11 mouse cellular contexts compared by ENCODE assay signal in the genomic region with DNA sequence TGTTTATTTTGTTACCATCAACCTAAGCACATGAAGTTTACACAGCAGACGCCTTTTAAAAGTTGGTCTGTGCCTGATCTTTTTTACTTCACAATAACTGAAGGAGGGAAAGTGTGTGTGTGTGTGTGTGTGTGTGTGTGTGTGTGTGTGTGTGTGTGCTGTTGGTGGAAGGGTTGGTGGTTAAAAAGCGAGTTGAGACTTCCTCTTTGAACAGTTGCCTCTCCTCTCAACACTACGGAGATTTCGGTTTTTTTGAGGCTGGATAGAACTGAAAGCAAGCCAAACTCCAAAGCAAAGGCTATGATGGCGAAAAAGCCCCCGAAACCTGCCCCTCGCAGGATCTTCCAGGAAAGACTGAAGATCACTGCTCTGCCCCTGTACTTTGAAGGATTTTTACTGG. TPM values are rescaled to one million over a fixed set of nuclear protein-coding genes. Genes with fewer than 3 reads are reported as not detected.
DNase-seq lines count a peak whose midpoint lies in the region; ATAC-seq and TF ChIP-seq lines count a peak whose summit lies in the region.
"Had no signal": no experiment of that assay in that cellular context is flagged by ENCODE, and none has a peak within 500 bp of the region (broad histone marks: within the 10 kb centered on the region; RNA-seq: fewer than 3 reads in every experiment).

A gene (plus strand): TSS at position 209 of the 400 bp plus-strand sequence.

- H3K9ac ChIP-seq in liver, postnatal 0 days (replicated peaks), result peak within 1 kb of the TSS; percentile 52

- TF ChIP-seq EP300 in liver, postnatal 0 days (IDR thresholded peaks at IDR 0.05; ENCODE audit: low read depth), result no peak

- H3K27me3 ChIP-seq in liver, postnatal 0 days (ENCODE audit: insufficient read depth, low read length), result no peaks in the 10 kb centered on the region

- H3K4me2 ChIP-seq in liver, postnatal 0 days (ENCODE audit: low read depth, low read length), result peak within 1 kb of the TSS; percentile 66

- H3K36me3 ChIP-seq in liver, postnatal 0 days (replicated peaks; ENCODE audit: insufficient read depth, low read length), result no peaks in the 10 kb centered on the region

- no peaks in the 10 kb centered on the region for H3K9me3 ChIP-seq in liver, postnatal 0 days (ENCODE audit: low read length)

- no peak for TF ChIP-seq CTCF in gastrocnemius, adult 2 months (IDR thresholded peaks at IDR 0.05)
- TF ChIP-seq CTCF in liver, postnatal 0 days (IDR thresholded peaks at IDR 0.05; ENCODE audit: low read depth), result no peak

- H3K27ac ChIP-seq in gastrocnemius, adult 2 months, result no peak within 1 kb of the TSS
- H3K27ac ChIP-seq in liver, postnatal 0 days (ENCODE audit: low read depth), result peak within 1 kb of the TSS; percentile 77

- WGBS in liver, postnatal 0 days (ENCODE audit: insufficient replicate concordance), result 23% methylated on average over 7 of the region's 7 CpGs

- no peak for DNase-seq in gastrocnemius, adult 2 months
- no peak for DNase-seq in gastrocnemius, postnatal 10 days
- DNase-seq in T-cell, adult 2 months (ENCODE audit: low spot score), result peak; percentile 76
- DNase-seq in liver, postnatal 0 days, result peak; percentile 41
- peak; percentile 37 to 67 for DNase-seq in spleen, postnatal 4 days (ENCODE audit: low spot score in 2 of 2)
- DNase-seq in layer of hippocampus, adult 18-20 months (ENCODE audit: low spot score in 2 of 2), result no peak
- DNase-seq in testis, postnatal 14 days (ENCODE audit: low spot score), result no peak
- DNase-seq in right cerebral cortex, postnatal 10 days (ENCODE audit: low spot score in 2 of 2), result no peak
- DNase-seq: layer of hippocampus, postnatal 36 days; right cerebral cortex, postnatal 4 days had no signal

- intact Hi-C loops in gastrocnemius, adult 2 months (cut with DNase I), result no loop called here

- peaks cover 15% of the 10 kb centered on the region for H3K4me1 ChIP-seq in liver, postnatal 0 days (ENCODE audit: insufficient read depth)

- ATAC-seq in liver, postnatal 0 days, result peak; percentile 26
- ATAC-seq: intestine, embryonic 16.5 days had no signal

- peak within 1 kb of the TSS; percentile 35 for H3K4me3 ChIP-seq in gastrocnemius, adult 2 months
- peak within 1 kb of the TSS; percentile 45 for H3K4me3 ChIP-seq in liver, postnatal 0 days (ENCODE audit: low read depth, low read length)

RNA-seq across cellular contexts. Expression of the gene that starts here (rescaled TPM):
- under 1 TPM in 1 of 2 experiments, not detected in 1; 0.18 TPM for total RNA-seq in gastrocnemius, adult 2 months (2021)
- under 1 TPM; 0.20 to 0.26 TPM for total RNA-seq in gastrocnemius, postnatal 10 days (2021)
- polyA plus RNA-seq in liver, postnatal 0 days (2015; fragmentation: Nextera tagmentation; extraction: Ambion mirVana), result 3.9 and 4.1 TPM in 2 replicates
- total RNA-seq in layer of hippocampus, adult 18-20 months (2021), result under 1 TPM in 1 of 2 experiments, not detected in 1; 0.12 TPM
- total RNA-seq: layer of hippocampus, postnatal 36 days had no signal

Comparison
In these comparisons a context has a peak if more than half of its experiments do, and no peak if none do; other contexts are left out.
1. DNase-seq: peak in T-cell, adult 2 months (single experiment), liver, postnatal 0 days (single experiment) and spleen, postnatal 4 days (2 of 2); none in gastrocnemius, adult 2 months (single experiment), gastrocnemius, postnatal 10 days (single experiment), layer of hippocampus, adult 18-20 months (0 of 2), testis, postnatal 14 days (single experiment) and right cerebral cortex, postnatal 10 days (0 of 2).